Mouse (Mus musculus) intestine, embryonic 14.5 days (tissue): ENCODE measurements around the gene Fbln1. TPM values are rescaled to one million over a fixed set of nuclear protein-coding genes. Genes with fewer than 3 reads are reported as not detected.

Source experiments
- ATAC-seq: fragments of 200-750 bp; cut with Nextera tagmentation; replicated peaks from 2 replicates; pipeline ENCODE4 v1.8.0; 2017; ENCODE audit warnings: low read depth, moderate number of reproducible peaks, moderate TSS enrichment, moderate library complexity; ENCODE audit not compliant: low FRiP score, low TSS enrichment
- DNase-seq: peaks from one replicate; pipeline ENCODE4 v3.0.0-alpha.2; 2018; ENCODE audit warnings: low spot score
- H3K27ac ChIP-seq: fragments of 300-500 bp; sonication (generic); 2 replicates; pipeline ENCODE4 v1.5.1; 2014; ENCODE audit warnings: low read depth, mild to moderate bottlenecking, control low read depth
- H3K27me3 ChIP-seq: fragments of 300-500 bp; sonication (generic); replicated peaks from 2 replicates; pipeline ENCODE4 v1.6.1; 2014; ENCODE audit warnings: low read length, control low read depth; ENCODE audit not compliant: control insufficient read depth, insufficient read depth
- H3K36me3 ChIP-seq: fragments of 300-500 bp; sonication (generic); 2 replicates; pipeline ENCODE4 v1.6.1; 2014; ENCODE audit warnings: low read length, control low read depth; ENCODE audit not compliant: control insufficient read depth, insufficient read depth
- H3K4me1 ChIP-seq: fragments of 300-500 bp; sonication (generic); replicated peaks from 2 replicates; pipeline ENCODE4 v1.6.1; 2014; ENCODE audit warnings: low read length, control low read depth, mixed read lengths; ENCODE audit not compliant: control insufficient read depth, insufficient read depth
- H3K4me2 ChIP-seq: fragments of 300-500 bp; sonication (generic); 2 replicates; pipeline ENCODE4 v1.6.1; 2014; ENCODE audit warnings: low read length
- H3K4me3 ChIP-seq: fragments of 300-500 bp; sonication (generic); 2 replicates; pipeline ENCODE4 v1.5.1; 2014; ENCODE audit warnings: low read depth, low read length, control low read depth, mixed read lengths
- H3K9ac ChIP-seq: fragments of 300-500 bp; sonication (generic); 2 replicates; pipeline ENCODE4 v1.6.1; 2014; ENCODE audit warnings: mild to moderate bottlenecking, low read length
- H3K9me3 ChIP-seq: fragments of 300-500 bp; sonication (generic); 2 replicates; pipeline ENCODE4 v1.6.1; 2016; ENCODE audit warnings: low read length, control low read depth; ENCODE audit not compliant: control insufficient read depth
- WGBS: fragments of 180-500 bp; shearing (Covaris S2); extraction: QIAGEN DNeasy Blood & Tissue Kit; methylation state at CpG from one replicate; pipeline ENCODE4 v1.1.7; 2014; 5-methylcytosine and 5-hydroxymethylcytosine counted together
- polyA plus RNA-seq: library from polyadenylated mRNA; unstranded; fragments of >200 nt; fragmentation: Nextera tagmentation; extraction: Ambion mirVana; gene quantifications from 2 replicates; pipeline ENCODE4 v1.2.1, GENCODE M21; 2014

Fbln1 gene
- polyA plus RNA-seq, 1 experiment from 2014 or later = 236 TPM

GRCm38 (mm10) chr15:85174060-85174459 lies 31.7 kb upstream of the Fbln1 start:
- ATAC-seq (no peak), DNase-seq (no peak)
- Histone ChIP-seq H3K4me1 (0 out of 2 replicates have a peak, but pooled peaks cover 8% of the 10 kb centered on the region), H3K27ac (peak overlapping the region; percentile 48; the same call in 1 of the 2 replicates), H3K9ac (no peak overlapping the region), H3K9me3 (no peaks in the 10 kb centered on the region), H3K27me3 (no peaks in the 10 kb centered on the region), H3K36me3 (no peaks in the 10 kb centered on the region), H3K4me3 (no peak overlapping the region), H3K4me2 (no peak overlapping the region)
- WGBS = 60% methylated on average over 10 of the region's 10 CpGs

GRCm38 (mm10) chr15:85177576-85177975 lies 28.2 kb upstream of the Fbln1 start:
- DNase-seq (no peak), ATAC-seq (no peak)
- H3K4me3 ChIP-seq = no peak overlapping the region
- WGBS = 70% methylated on average over 8 of the region's 8 CpGs
- no peak overlapping the region for H3K27ac ChIP-seq
- no peak overlapping the region for H3K4me2 ChIP-seq
- no peaks in the 10 kb centered on the region for H3K27me3 ChIP-seq
- H3K4me1 ChIP-seq = peaks cover 5% of the 10 kb centered on the region
- H3K36me3 ChIP-seq = no peaks in the 10 kb centered on the region
- no peak overlapping the region for H3K9ac ChIP-seq
- no peaks in the 10 kb centered on the region for H3K9me3 ChIP-seq

GRCm38 (mm10) chr15:85178172-85178571 lies 27.6 kb upstream of the Fbln1 start:
- H3K9me3 ChIP-seq = no peaks in the 10 kb centered on the region
- H3K9ac ChIP-seq = no peak overlapping the region
- H3K4me3 ChIP-seq = no peak overlapping the region
- no peaks in the 10 kb centered on the region for H3K36me3 ChIP-seq
- H3K4me1 ChIP-seq = peaks cover 3% of the 10 kb centered on the region
- DNase-seq (no peak), ATAC-seq (no peak)
- no peaks in the 10 kb centered on the region for H3K27me3 ChIP-seq
- 69% methylated on average over 6 of the region's 6 CpGs for WGBS
- no peak overlapping the region for H3K4me2 ChIP-seq
- no peak overlapping the region for H3K27ac ChIP-seq

GRCm38 (mm10) chr15:85179528-85180180 lies 26.1 kb upstream of the Fbln1 start:
- Histone ChIP-seq H3K27ac (peak overlapping the region; percentile 66), H3K9me3 (no peaks in the 10 kb centered on the region), H3K9ac (no peak overlapping the region), H3K4me1 (no peaks in the 10 kb centered on the region; the same call in none of the 2 replicates), H3K4me3 (no peak overlapping the region), H3K36me3 (no peaks in the 10 kb centered on the region), H3K4me2 (no peak overlapping the region), H3K27me3 (no peaks in the 10 kb centered on the region)
- no peak for ATAC-seq
- WGBS = 60% methylated on average over 7 of the region's 7 CpGs
- no peak for DNase-seq

- Histone ChIP-seq H3K4me1 (no peaks in the 10 kb centered on the region; the same call in none of the 2 replicates), H3K9me3 (no peaks in the 10 kb centered on the region), H3K4me3 (no peak overlapping the region), H3K36me3 (no peaks in the 10 kb centered on the region), H3K4me2 (no peak overlapping the region), H3K27ac (peak overlapping the region; percentile 66), H3K9ac (no peak overlapping the region), H3K27me3 (no peaks in the 10 kb centered on the region)
- no peak for DNase-seq
- ATAC-seq = no peak
These were observed 25.4 kb upstream of the Fbln1 start for GRCm38 (mm10) chr15:85180368-85180767.

GRCm38 (mm10) chr15:85182063-85182462 lies 23.7 kb upstream of the Fbln1 start:
- Histone ChIP-seq H3K9ac (no peak overlapping the region), H3K9me3 (no peaks in the 10 kb centered on the region), H3K27me3 (no peaks in the 10 kb centered on the region), H3K27ac (no peak overlapping the region), H3K4me3 (no peak overlapping the region), H3K4me2 (no peak overlapping the region), H3K4me1 (no peaks in the 10 kb centered on the region; the same call in none of the 2 replicates), H3K36me3 (no peaks in the 10 kb centered on the region)
- no peak for DNase-seq
- ATAC-seq = no peak
- 94% methylated on average over 4 of the region's 4 CpGs for WGBS

GRCm38 (mm10) chr15:85186916-85187315 lies 18.8 kb upstream of the Fbln1 start:
- H3K4me2 ChIP-seq = no peak overlapping the region
- no peaks in the 10 kb centered on the region for H3K9me3 ChIP-seq

GRCm38 (mm10) chr15:85188167-85188778 lies 17.5 kb upstream of the Fbln1 start:
- Histone ChIP-seq H3K36me3 (no peaks in the 10 kb centered on the region), H3K9me3 (no peaks in the 10 kb centered on the region), H3K9ac (no peak overlapping the region), H3K27ac (no peak overlapping the region), H3K27me3 (no peaks in the 10 kb centered on the region), H3K4me3 (no peak overlapping the region), H3K4me2 (no peak overlapping the region), H3K4me1 (no peaks in the 10 kb centered on the region)
- WGBS = 50% methylated on average over 8 of the region's 8 CpGs
- DNase-seq (no peak), ATAC-seq (no peak)

More at GRCm38 (mm10) chr15:85186916-85187315, 18.8 kb upstream of the Fbln1 start:
- Histone ChIP-seq H3K27ac (no peak overlapping the region), H3K27me3 (no peaks in the 10 kb centered on the region), H3K4me3 (no peak overlapping the region), H3K4me1 (no peaks in the 10 kb centered on the region), H3K36me3 (no peaks in the 10 kb centered on the region), H3K9ac (no peak overlapping the region)
- no peak for ATAC-seq
- DNase-seq = no peak
- 73% methylated on average over 7 of the region's 7 CpGs for WGBS
